ENCODE assay signal across 28 mouse cellular contexts in the genomic region with DNA sequence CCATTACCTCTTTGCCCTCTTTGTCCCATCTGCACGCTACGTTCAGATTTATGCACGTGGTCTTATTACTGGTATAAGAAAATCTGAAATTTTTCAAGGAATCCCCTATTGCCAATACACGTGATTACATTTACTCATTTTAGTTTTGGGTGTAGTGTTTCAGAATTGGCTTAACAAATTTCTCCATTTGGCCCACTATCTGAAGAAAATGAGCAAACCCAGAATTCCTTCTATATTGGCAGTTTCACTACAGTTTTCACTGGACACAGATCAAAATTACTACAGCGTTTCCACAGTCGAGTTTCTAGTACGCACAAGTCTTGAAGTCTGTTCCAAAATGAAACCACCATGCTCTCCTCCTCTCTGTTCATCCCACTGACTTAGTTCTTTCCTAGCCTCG.
"Had no signal": no experiment of that assay in that cellular context is flagged by ENCODE, and none has a peak within 500 bp of the region (broad histone marks: within the 10 kb centered on the region; RNA-seq: fewer than 3 reads in every experiment).

No protein-coding gene starts in this region.

- H3K27me3 ChIP-seq: heart, embryonic 13.5 days; heart, embryonic 15.5 days; hindbrain, embryonic 13.5 days; hindbrain, embryonic 15.5 days; kidney, embryonic 15.5 days; limb, embryonic 12.5 days; liver, embryonic 13.5 days; liver, embryonic 15.5 days had no signal

- H3K27ac ChIP-seq: heart, adult 2 months; heart, embryonic 13.5 days; heart, embryonic 15.5 days; hindbrain, embryonic 13.5 days; hindbrain, embryonic 15.5 days; hindbrain, postnatal 0 days; kidney, embryonic 15.5 days; kidney, postnatal 0 days; limb, embryonic 12.5 days; liver, embryonic 13.5 days; liver, embryonic 15.5 days had no signal

- H3K9me3 ChIP-seq: heart, embryonic 13.5 days; heart, embryonic 15.5 days; hindbrain, embryonic 13.5 days; hindbrain, embryonic 15.5 days; kidney, embryonic 15.5 days; liver, embryonic 13.5 days; liver, embryonic 15.5 days had no signal

- H3K4me3 ChIP-seq: heart, adult 2 months; heart, embryonic 13.5 days; heart, embryonic 15.5 days; hindbrain, embryonic 13.5 days; hindbrain, embryonic 15.5 days; kidney, embryonic 15.5 days; limb, embryonic 12.5 days; liver, embryonic 13.5 days; liver, embryonic 15.5 days had no signal

- DNase-seq: gastrocnemius, postnatal 14 days; gastrocnemius, postnatal 36 days; heart, adult 11 months; heart, adult 2 months; heart, postnatal 14 days; heart, postnatal 36 days; kidney, adult 11 months; kidney, adult 2 months; kidney, adult 9 months; kidney, postnatal 14 days; kidney, postnatal 36 days; layer of hippocampus, adult 9-11 months; layer of hippocampus, postnatal 36 days; left cerebral cortex, postnatal 4 days; liver; liver, embryonic 13.5 days had no signal

- H3K9ac ChIP-seq: heart, embryonic 13.5 days; heart, embryonic 15.5 days; hindbrain, embryonic 13.5 days; hindbrain, embryonic 15.5 days; kidney, embryonic 15.5 days; limb, embryonic 12.5 days; liver, embryonic 13.5 days; liver, embryonic 15.5 days had no signal

- H3K36me3 ChIP-seq: heart, embryonic 15.5 days; hindbrain, embryonic 15.5 days; liver, embryonic 15.5 days had no signal

- ATAC-seq: hindbrain, postnatal 0 days; intestine, embryonic 16.5 days had no signal

- H3K4me1 ChIP-seq: hindbrain, embryonic 13.5 days; hindbrain, embryonic 15.5 days; liver, embryonic 13.5 days; liver, embryonic 15.5 days had no signal

- H3K4me2 ChIP-seq: heart, embryonic 11.5 days; heart, embryonic 13.5 days; heart, embryonic 15.5 days; hindbrain, embryonic 13.5 days; hindbrain, embryonic 15.5 days; kidney, embryonic 15.5 days; limb, embryonic 12.5 days; liver, embryonic 11.5 days; liver, embryonic 13.5 days; liver, embryonic 15.5 days had no signal
